ENCODE assay signal across 14 mouse cellular contexts in the genomic region with DNA sequence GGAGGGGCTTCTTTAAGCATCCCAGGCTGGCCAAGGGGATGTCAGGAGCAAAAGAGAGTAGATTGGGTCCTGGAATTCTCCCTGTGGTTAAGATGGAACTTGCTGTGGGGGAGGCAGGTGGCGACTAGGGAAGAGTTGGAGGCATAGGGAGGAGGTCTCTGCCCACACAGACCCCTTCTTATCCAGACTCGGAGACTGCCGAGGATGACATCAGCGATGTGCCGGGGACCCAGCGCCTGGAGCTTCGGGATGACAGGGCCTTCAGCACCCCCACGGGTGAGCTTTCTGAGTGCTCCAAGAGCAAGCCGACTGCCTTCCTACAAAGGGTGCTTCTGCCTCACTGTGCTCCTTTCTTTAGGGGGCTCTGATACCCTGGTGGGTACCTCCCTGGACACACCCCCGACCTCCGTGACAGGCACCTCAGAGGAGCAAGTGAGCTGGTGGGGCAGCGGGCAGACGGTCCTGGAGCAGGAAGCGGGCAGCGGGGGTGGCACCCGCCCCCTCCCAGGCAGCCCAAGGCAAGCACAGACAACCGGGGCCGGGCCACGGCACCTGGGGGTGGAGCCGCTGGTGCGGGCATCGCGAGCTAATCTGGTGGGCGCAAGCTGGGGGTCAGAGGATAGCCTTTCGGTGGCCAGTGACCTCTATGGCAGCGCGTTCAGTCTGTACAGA. TPM values are rescaled to one million over a fixed set of nuclear protein-coding genes. Genes with fewer than 3 reads are reported as not detected.
DNase-seq lines count a peak whose midpoint lies in the region; ATAC-seq and TF ChIP-seq lines count a peak whose summit lies in the region.
"Had no signal": no experiment of that assay in that cellular context is flagged by ENCODE, and none has a peak within 500 bp of the region (broad histone marks: within the 10 kb centered on the region; RNA-seq: fewer than 3 reads in every experiment).

No protein-coding gene starts in this region.

- peaks cover 65% of the 10 kb centered on the region for H3K4me1 ChIP-seq in hindbrain, embryonic 14.5 days (replicated peaks; ENCODE audit: control insufficient read depth, insufficient read depth, low read length)
- H3K4me1 ChIP-seq in neural tube, embryonic 13.5 days (replicated peaks), result peaks cover 82% of the 10 kb centered on the region

- H3K9me3 ChIP-seq in hindbrain, embryonic 14.5 days (ENCODE audit: control insufficient read depth, low read length), result no peaks in the 10 kb centered on the region
- no peaks in the 10 kb centered on the region for H3K9me3 ChIP-seq in neural tube, embryonic 13.5 days
- H3K9me3 ChIP-seq: heart, embryonic 15.5 days; liver, embryonic 15.5 days; stomach, embryonic 15.5 days had no signal

- WGBS in hindbrain, embryonic 14.5 days, result 87% methylated on average over 27 of the region's 27 CpGs
- 86% methylated on average over 27 of the region's 27 CpGs for WGBS in neural tube, embryonic 13.5 days

- intact Hi-C loops in left cerebral cortex, adult 2 months (cut with DNase I), result loop anchor here (5.0 kb wide), 2 partner anchors 42 to 93 kb away; a partner anchor contains a TSS

- H3K36me3 ChIP-seq in hindbrain, embryonic 14.5 days (replicated peaks; ENCODE audit: control insufficient read depth, insufficient read depth), result no peaks in the 10 kb centered on the region
- H3K36me3 ChIP-seq in neural tube, embryonic 13.5 days, result no peaks in the 10 kb centered on the region
- H3K36me3 ChIP-seq: liver, embryonic 15.5 days had no signal

- H3K4me2 ChIP-seq in hindbrain, embryonic 14.5 days (replicated peaks), result peak overlapping the region; percentile 46
- peak overlapping the region; percentile 47 for H3K4me2 ChIP-seq in neural tube, embryonic 13.5 days
- H3K4me2 ChIP-seq: liver, embryonic 15.5 days had no signal

- peak; percentile 34 to 55 for DNase-seq in frontal cortex, postnatal 36 days (ENCODE audit: low spot score in 2 of 2)
- no peak for DNase-seq in frontal cortex, postnatal 14 days (ENCODE audit: low spot score in 2 of 2)
- DNase-seq in left cerebral cortex, adult 2 months (ENCODE audit: extremely low spot score in 1 of 2, low spot score in 2 of 2), result peak in 1 of 2 experiments; percentile 46
- DNase-seq in left cerebral cortex, adult 11 months (ENCODE audit: low spot score), result no peak
- no peak for DNase-seq in hindbrain, embryonic 14.5 days (ENCODE audit: low spot score)
- no peak for DNase-seq in retina, postnatal 1 day
- DNase-seq: adrenal gland, postnatal 36 days; kidney, postnatal 10 days had no signal

- H3K27me3 ChIP-seq in hindbrain, embryonic 14.5 days (ENCODE audit: control insufficient read depth, insufficient read depth, low read length), result peaks cover 30% of the 10 kb centered on the region
- peaks cover 52% of the 10 kb centered on the region for H3K27me3 ChIP-seq in neural tube, embryonic 13.5 days

- H3K4me3 ChIP-seq in left cerebral cortex, adult 2 months, result peak overlapping the region; percentile 45
- H3K4me3 ChIP-seq in hindbrain, embryonic 14.5 days (replicated peaks; ENCODE audit: low read length), result 0 out of 2 replicates have a peak overlapping the region, but pooled peaks have one; percentile 9
- H3K4me3 ChIP-seq in neural tube, embryonic 13.5 days, result 0 out of 2 replicates have a peak overlapping the region, but pooled peaks have one; percentile 10
- H3K4me3 ChIP-seq: heart, embryonic 15.5 days; liver, embryonic 15.5 days; stomach, embryonic 15.5 days had no signal

- TF ChIP-seq CTCF in left cerebral cortex, adult 2 months (IDR thresholded peaks at IDR 0.05), result no peak

- peak overlapping the region; percentile 41; the same call in 1 of the 2 replicates for H3K9ac ChIP-seq in hindbrain, embryonic 14.5 days
- H3K9ac ChIP-seq in neural tube, embryonic 13.5 days, result peak overlapping the region; percentile 58
- H3K9ac ChIP-seq: heart, embryonic 15.5 days; liver, embryonic 15.5 days; stomach, embryonic 15.5 days had no signal

- peak overlapping the region; percentile 96 for H3K27ac ChIP-seq in left cerebral cortex, adult 2 months
- no peak overlapping the region for H3K27ac ChIP-seq in hindbrain, embryonic 14.5 days
- no peak overlapping the region for H3K27ac ChIP-seq in neural tube, embryonic 13.5 days (replicated peaks)
- H3K27ac ChIP-seq: heart, embryonic 15.5 days; liver, embryonic 15.5 days; stomach, embryonic 15.5 days had no signal

- no peak for ATAC-seq in hindbrain, embryonic 14.5 days (ENCODE audit: low FRiP score)
- no peak for ATAC-seq in neural tube, embryonic 13.5 days (ENCODE audit: low read depth)
- ATAC-seq: forebrain, embryonic 14.5 days had no signal

RNA-seq across cellular contexts. Expression of a gene that starts 9.5 kb away (rescaled TPM):
- total RNA-seq in left cerebral cortex, adult 2 months (2021), result 100 to 1,000 TPM; 199 to 215 TPM
- polyA plus RNA-seq in hindbrain, embryonic 14.5 days (2014; fragmentation: Nextera tagmentation; extraction: Ambion mirVana), result 18.0 and 22.9 TPM in 2 replicates
- 17.8 and 21.4 TPM in 2 replicates for polyA plus RNA-seq in neural tube, embryonic 13.5 days (2015; fragmentation: Nextera tagmentation; extraction: Ambion mirVana)
- total RNA-seq: megakaryocyte progenitor cell, adult 5-6 weeks had no signal

RNA-seq across cellular contexts. Expression of a gene that starts 24.5 kb away (rescaled TPM):
- total RNA-seq in left cerebral cortex, adult 2 months (2021), result 1 to 10 TPM in 1 of 2 experiments, under 1 TPM in 1; 0.77 to 1.7 TPM
- 1.0 and 1.7 TPM in 2 replicates for polyA plus RNA-seq in hindbrain, embryonic 14.5 days (2014; fragmentation: Nextera tagmentation; extraction: Ambion mirVana)
- polyA plus RNA-seq in neural tube, embryonic 13.5 days (2015; fragmentation: Nextera tagmentation; extraction: Ambion mirVana), result 3.3 and 7.7 TPM in 2 replicates
- total RNA-seq: megakaryocyte progenitor cell, adult 5-6 weeks had no signal

RNA-seq across cellular contexts. Expression of a gene that starts 51.1 kb away (rescaled TPM):
- 10 to 100 TPM; 65.0 to 69.4 TPM for total RNA-seq in left cerebral cortex, adult 2 months (2021)
- 53.1 and 65.0 TPM in 2 replicates for polyA plus RNA-seq in hindbrain, embryonic 14.5 days (2014; fragmentation: Nextera tagmentation; extraction: Ambion mirVana)
- 74.4 and 75.9 TPM in 2 replicates for polyA plus RNA-seq in neural tube, embryonic 13.5 days (2015; fragmentation: Nextera tagmentation; extraction: Ambion mirVana)

Comparison
In these comparisons a context has a peak if more than half of its experiments do, and no peak if none do; other contexts are left out.
1. DNase-seq: peak in frontal cortex, postnatal 36 days (2 of 2); none in frontal cortex, postnatal 14 days (0 of 2), left cerebral cortex, adult 11 months (single experiment), hindbrain, embryonic 14.5 days (single experiment) and retina, postnatal 1 day (single experiment).
2. Peak in every context shown above with its lines, with median percentiles within 50 percentile points of each other: H3K4me3 ChIP-seq.